Mouse (Mus musculus) CH12.LX (cell line): ENCODE results near the gene Iglon5.

ENCODE experiments used
- CTCF ChIP-seq, 2 experiments: IDR thresholded peaks in 1 of 2; conservative IDR thresholded peaks in 1 of 2; 2 replicates each; pipeline ENCODE4 v1.5.1; 2011 to 2012; ENCODE audit warnings: low read depth in 2 of 2, low read length in 2 of 2, improper control_type of control experiment in 1 of 2, inconsistent platforms in 1 of 2, mild to moderate bottlenecking in 1 of 2, moderate library complexity in 1 of 2
- EP300 ChIP-seq: IDR thresholded peaks from 2 replicates; pipeline ENCODE4 v1.6.1; 2011; ENCODE audit warnings: low read length, improper control_type of control experiment
- NELFE ChIP-seq: IDR thresholded peaks from 2 replicates; pipeline ENCODE4 v1.6.1; 2011; ENCODE audit warnings: low read depth, low read length, improper control_type of control experiment
- RAD21 ChIP-seq: IDR thresholded peaks from 2 replicates; pipeline ENCODE4 v1.6.1; 2011; ENCODE audit warnings: low read depth, mild to moderate bottlenecking, low read length, improper control_type of control experiment, moderate library complexity
- USF1 ChIP-seq: IDR thresholded peaks from 2 replicates; pipeline ENCODE4 v1.6.1; 2014; ENCODE audit warnings: low read depth, mild to moderate bottlenecking, inconsistent platforms, low read length, improper control_type of control experiment

- TF ChIP-seq CTCF (conservative IDR thresholded peaks at IDR 0.05 in 1 of 2, IDR thresholded peaks at IDR 0.05 in 1 of 2; ENCODE audit: low read depth in 2 of 2, low read length in 2 of 2) (peak in 1 of 2 experiments; percentile 22; a peak in 1 of 4 replicates), NELFE (no peak), EP300 (0 out of 2 replicates have a peak, but pooled peaks have one; percentile 28), RAD21 (no peak), USF1 (no peak)
Observed at GRCm38 (mm10) chr7:43436341-43437255, 53.3 kb downstream of the Iglon5 start, which contains the start of gene Nkg7.
